Mouse (Mus musculus) thymus, postnatal 36 days (tissue): ENCODE data around the gene Cfap221.

Experiments used
- DNase-seq, 2 experiments: peaks; one replicate each; pipeline ENCODE4 v3.0.0; 2022; ENCODE audit warnings: mixed read lengths in 2 of 2

Cfap221 gene

GRCm38 (mm10) chr1:120006844-120007790 is 10.1 kb upstream of the Cfap221 start, which contains the start of gene Sctr:
Gene Sctr (plus strand): TSS chr1:120006894.
- DNase-seq = no peak

GRCm38 (mm10) chr1:119997644-119998043 is 610 bp upstream of the Cfap221 start:
- no peak for DNase-seq

- no peak for DNase-seq
Measured at GRCm38 (mm10) chr1:119986555-119986954, 10.5 kb downstream of the Cfap221 start.

DNA sequence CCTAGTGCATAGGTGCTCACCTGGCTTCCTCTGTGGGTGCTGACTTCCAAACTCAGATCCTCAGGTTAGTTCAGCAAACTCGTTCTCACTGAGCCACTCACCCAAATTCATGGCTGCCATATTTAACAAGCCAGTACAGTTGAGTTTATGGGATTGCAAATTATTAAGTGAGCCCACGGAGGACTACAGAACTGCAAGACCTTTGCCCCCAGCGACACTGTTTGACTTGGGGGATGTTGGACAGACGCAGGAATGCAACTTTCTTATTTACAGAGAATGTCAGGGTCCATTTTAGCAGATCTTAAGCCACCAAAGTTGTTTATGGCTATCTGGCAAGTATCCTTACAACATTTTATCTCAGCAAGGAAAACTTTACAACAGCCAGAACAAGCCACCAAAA is 21.9 kb downstream of the Cfap221 start:
- DNase-seq = no peak

DNA sequence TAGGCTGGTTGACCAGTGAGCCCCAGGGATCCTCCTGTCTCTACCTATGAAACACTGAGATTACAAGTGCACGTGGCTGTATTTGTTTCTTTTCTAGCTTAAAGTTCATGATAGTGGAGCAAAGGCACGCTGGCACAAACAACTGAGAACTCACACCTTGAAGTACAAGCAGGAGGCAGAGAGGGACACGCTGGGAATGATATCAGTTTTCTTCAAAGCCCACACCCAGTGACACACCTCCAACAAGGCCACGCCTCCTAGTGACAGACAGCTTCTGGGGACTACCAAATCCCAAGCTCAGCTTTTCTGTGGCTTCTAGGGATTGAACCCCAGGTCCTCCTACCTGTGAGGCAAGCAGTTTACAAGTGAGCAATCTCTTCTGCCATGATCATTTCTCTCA is 23.9 kb downstream of the Cfap221 start:
- no peak for DNase-seq

DNA sequence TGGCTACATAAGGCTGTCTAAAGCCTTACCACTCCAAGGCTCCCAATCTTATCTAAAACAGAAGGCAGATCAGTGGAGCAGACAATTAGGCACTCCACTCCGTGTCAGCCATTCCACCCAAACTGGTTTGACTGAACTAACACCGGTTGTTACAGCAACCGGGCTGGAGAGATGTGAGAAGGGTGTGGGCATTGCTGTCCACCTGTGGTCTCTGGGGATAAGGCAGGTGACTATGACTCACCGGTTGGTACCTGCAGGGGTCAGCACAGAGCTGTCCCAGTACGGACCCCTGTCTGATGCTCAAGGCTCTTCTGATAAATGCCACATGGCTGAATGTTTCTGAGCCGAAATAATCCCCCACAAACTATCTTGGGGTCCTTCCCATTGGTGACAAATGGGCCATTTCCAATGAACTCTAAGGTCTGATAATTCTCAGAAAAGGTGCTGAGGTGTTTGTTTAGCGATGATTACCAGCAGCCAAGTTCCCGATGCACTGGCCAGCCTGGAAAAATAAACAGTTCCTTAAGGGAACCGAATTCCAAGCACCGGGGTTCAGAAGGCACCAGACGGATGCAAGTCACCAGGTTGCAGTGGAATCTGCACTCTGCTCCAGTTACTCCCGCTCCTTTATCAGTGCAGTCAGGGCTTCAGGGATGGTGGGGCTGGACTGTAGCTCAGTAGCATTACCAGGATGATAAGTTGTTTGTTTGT is 31.1 kb downstream of the Cfap221 start:
- no peak for DNase-seq

- DNase-seq = no peak
Measured at GRCm38 (mm10) chr1:119959920-119960319, 37.1 kb downstream of the Cfap221 start.

- no peak for DNase-seq
Measured at GRCm38 (mm10) chr1:119959464-119959863, 37.6 kb downstream of the Cfap221 start.

GRCm38 (mm10) chr1:119957716-119958222 is 39.3 kb downstream of the Cfap221 start:
- DNase-seq = no peak

DNA sequence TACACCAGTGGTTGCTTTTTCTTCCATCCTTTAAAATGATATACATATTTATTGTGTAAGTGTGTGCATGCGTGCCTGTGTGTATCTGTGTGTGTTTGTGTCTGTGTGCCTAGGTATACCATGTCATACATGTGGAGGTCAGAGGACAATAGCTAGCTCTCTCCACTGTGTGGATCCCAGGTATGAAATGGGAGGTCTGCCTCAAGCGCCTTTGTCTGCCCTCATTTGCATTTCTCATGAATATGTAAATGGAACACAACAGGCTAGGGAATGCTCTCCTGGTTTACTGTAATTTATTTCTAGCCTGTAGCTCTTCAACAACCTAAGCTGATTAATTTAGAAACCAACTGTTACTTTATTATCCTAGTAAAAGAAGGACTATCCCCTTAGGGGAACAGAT is 42.4 kb downstream of the Cfap221 start:
- DNase-seq = no peak

GRCm38 (mm10) chr1:119953456-119953855 is 43.6 kb downstream of the Cfap221 start:
- no peak for DNase-seq

- no peak for DNase-seq
Measured at GRCm38 (mm10) chr1:119950086-119950485, 46.9 kb downstream of the Cfap221 start.

DNA sequence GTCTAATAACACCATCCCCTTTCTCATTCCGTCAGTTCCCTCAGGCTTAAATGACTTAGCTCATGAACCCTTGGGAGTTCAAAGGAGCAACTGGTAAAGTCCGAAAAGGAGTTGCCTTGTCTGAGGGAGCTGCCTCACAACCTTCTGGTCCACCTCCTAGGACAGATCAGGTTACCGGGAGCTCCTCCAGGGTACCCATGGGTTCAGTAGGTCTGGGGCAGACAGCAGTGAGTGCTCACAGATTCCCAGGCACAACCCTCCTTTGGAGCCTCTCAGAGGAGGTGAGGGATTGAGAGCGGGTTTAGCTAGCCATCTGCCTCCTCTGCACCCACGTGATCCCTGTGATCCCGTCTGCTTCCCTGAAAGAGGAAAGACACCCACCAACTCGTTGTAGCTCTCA is 60.2 kb downstream of the Cfap221 start:
- DNase-seq = no peak

DNA sequence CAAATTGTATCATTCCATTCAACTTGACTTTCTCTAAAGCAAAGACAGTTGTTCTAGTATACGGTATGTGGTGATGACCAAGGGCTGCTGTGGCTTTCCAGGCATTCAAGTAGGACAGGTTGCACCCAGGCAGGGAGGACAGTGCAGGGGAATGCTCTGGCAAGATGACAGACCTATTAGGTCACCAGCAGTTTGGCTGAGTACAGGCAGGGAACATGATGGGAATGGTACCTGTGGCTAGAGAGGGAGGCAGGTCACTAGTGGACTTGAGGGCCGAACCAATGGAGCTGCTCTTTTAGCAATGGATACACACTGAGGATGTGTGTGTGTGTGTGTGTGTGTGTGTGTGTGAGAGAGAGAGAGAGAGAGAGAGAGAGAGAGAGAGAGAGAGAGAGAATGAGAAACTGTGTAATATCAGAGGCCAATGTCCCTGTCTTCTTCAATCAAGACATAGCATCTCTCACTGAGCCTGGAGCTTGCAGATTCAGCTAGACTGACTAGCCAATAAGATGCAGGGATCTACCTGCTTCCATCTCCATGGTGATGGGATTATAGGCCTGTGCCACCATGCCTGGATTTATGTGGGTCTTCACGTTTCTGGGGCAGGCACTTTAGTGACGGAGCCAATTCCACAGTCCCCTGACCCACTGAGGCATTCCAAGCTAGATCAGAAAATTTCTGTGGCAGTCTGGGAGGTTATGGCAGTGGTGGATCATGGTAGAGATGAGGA is 65.4 kb downstream of the Cfap221 start:
- no peak for DNase-seq

DNA sequence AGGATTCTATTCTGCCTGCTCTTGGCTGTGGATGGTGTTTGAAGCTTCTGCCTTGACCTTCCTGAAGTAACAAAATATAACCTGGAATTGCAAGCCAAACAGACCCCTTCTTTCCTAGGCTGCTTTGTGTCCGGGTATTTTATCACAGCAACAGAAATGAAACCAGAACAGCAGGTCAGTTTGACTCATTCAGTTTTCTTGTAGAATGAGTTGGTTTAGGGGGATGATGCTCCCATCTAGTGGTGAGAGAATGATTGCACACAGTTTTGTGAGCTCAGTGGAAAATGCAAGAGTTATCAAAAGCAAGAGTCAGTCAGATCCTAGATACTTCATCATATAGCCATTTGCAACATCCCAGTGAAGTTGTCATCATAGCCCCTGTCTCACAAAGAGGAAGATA is 67.3 kb downstream of the Cfap221 start:
- no peak for DNase-seq

DNA sequence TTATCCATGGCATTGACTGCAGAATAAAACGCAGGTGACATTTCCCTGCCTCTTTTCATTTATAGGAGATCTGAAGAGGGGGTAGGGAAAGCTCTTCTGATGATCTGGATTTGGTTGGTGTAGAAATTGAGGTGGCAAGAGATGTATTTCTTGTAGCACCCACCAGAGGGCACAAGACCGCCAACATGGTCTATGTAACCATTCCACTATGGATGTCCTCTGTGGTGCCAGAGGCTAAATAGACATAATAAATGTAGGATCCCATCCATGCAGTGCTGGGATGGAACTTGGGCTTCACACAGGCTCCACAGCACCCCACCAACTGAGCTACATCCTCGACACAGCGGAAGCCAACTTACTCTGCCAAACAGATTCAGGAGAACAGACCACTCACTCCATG is 77.7 kb downstream of the Cfap221 start:
- DNase-seq = peak in 1 of 2 experiments; percentile 19

- no peak for DNase-seq
Measured at GRCm38 (mm10) chr1:119916823-119917371, 80.1 kb downstream of the Cfap221 start.

DNA sequence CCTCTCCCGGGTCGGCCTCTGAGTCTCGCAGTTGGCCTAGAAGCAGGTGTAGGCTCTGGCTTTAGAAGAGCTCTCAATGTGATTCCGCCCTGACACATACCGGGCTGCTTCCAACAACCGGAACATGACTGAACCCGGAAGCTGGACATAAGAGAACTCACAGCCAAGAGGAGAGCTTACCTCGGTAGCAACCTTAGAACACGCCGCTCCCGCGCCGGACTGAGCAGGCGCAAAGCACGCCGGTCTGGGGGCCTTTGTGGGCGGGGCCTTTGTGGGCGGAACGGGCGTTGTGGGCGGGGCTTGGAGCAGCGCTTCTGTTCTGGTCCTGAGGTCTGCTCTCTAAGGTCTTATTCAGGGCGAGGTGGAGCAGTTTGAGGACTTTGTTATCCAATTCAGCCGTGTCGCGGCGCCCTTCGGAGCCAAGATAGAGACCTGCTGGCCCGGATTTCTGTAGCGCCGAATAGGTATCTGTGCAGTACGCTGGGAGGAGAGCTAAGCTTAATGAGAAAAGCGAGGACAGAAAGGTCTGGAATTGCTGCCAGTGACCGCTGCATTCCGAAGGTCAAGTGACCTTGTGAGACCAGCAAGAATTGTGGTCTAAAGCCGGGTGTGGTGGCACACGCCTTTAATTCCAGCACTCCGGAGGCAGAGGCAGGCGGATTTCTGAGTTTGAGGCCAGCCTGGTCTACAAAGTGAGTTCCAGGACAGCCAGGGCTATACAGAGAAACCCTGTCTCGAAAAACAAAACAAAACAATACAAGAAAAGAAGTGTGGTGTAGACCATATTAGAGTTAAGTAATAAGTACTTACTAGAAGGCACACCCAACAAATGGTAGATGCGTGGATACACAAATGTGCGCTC is 83.8 kb downstream of the Cfap221 start, which contains the start of gene Tmem177:
Tmem177 (minus strand) TSS at position 256 of the 862 bp plus-strand sequence.
- peak; percentile 98 to 99 for DNase-seq

GRCm38 (mm10) chr1:119907206-119907748 is 89.8 kb downstream of the Cfap221 start:
- DNase-seq = no peak

DNA sequence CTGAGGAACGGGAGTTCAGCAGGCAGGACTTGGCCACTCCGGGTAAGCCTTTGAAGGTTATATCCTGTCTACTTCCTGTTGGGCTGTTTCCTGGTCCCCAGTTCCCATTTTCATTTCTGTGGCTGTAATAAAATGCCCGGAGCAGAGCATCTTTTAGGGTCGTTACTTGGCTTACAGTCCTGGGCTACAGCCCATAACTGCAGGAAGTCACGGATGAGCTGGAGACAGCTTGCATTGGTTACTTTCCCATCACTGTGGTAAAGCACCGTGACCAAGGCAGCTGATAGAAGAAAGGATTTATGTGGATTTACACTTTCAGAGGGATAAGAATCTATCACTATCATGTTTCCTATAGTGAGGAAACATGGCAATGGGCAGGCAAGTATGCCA is 93.8 kb downstream of the Cfap221 start:
- DNase-seq = no peak

GRCm38 (mm10) chr1:119902551-119903230 is 94.3 kb downstream of the Cfap221 start:
- DNase-seq = no peak
